Mouse (Mus musculus) CH12.LX (cell line): ENCODE data around the gene Prkag1.
A peak's percentile ranks its signal among the peaks of the same experiment; 100 is the strongest.

Experiments used
- CTCF ChIP-seq, 2 experiments: IDR thresholded peaks in 1 of 2; conservative IDR thresholded peaks in 1 of 2; 2 replicates each; pipeline ENCODE4 v1.5.1; 2011 to 2012; ENCODE audit warnings: low read depth in 2 of 2, low read length in 2 of 2, improper control_type of control experiment in 1 of 2, inconsistent platforms in 1 of 2, mild to moderate bottlenecking in 1 of 2, moderate library complexity in 1 of 2
- E2F4 ChIP-seq: IDR thresholded peaks from 2 replicates; pipeline ENCODE4 v1.6.1; 2011; ENCODE audit warnings: low read depth, low read length, improper control_type of control experiment; ENCODE audit not compliant: insufficient replicate concordance
- EP300 ChIP-seq: IDR thresholded peaks from 2 replicates; pipeline ENCODE4 v1.6.1; 2011; ENCODE audit warnings: low read length, improper control_type of control experiment
- GABPA ChIP-seq: IDR thresholded peaks from 2 replicates; pipeline ENCODE4 v1.6.1; 2012; ENCODE audit warnings: low read depth, low read length, improper control_type of control experiment, inconsistent platforms; ENCODE audit not compliant: insufficient replicate concordance
- JUND ChIP-seq: conservative IDR thresholded peaks from 2 replicates; pipeline ENCODE4 v1.6.1; 2011; ENCODE audit warnings: low read depth, low read length, improper control_type of control experiment
- MEF2A ChIP-seq: IDR thresholded peaks from 2 replicates; pipeline ENCODE4 v1.6.1; 2014; ENCODE audit warnings: low read depth, mild to moderate bottlenecking, inconsistent platforms, low read length, improper control_type of control experiment, borderline replicate concordance
- POLR2A ChIP-seq: IDR thresholded peaks from 2 replicates; pipeline ENCODE4 v1.6.1; 2011; ENCODE audit warnings: low read depth, mild to moderate bottlenecking, improper control_type of control experiment, low read length
- POLR2AphosphoS2 ChIP-seq: IDR thresholded peaks from 2 replicates; pipeline ENCODE4 v1.6.1; 2011; ENCODE audit warnings: low read depth, low read length, improper control_type of control experiment
- SIN3A ChIP-seq: IDR thresholded peaks from 2 replicates; pipeline ENCODE4 v1.6.1; 2012; ENCODE audit warnings: low read length, improper control_type of control experiment, inconsistent platforms
- ZC3H11A ChIP-seq: IDR thresholded peaks from 2 replicates; pipeline ENCODE4 v1.6.1; 2012; ENCODE audit warnings: low read depth, mild to moderate bottlenecking, inconsistent platforms, low read length, improper control_type of control experiment
- ZNF384 ChIP-seq: IDR thresholded peaks from 2 replicates; pipeline ENCODE4 v1.6.1; 2012; ENCODE audit warnings: low read depth, low read length, improper control_type of control experiment, inconsistent platforms

DNA sequence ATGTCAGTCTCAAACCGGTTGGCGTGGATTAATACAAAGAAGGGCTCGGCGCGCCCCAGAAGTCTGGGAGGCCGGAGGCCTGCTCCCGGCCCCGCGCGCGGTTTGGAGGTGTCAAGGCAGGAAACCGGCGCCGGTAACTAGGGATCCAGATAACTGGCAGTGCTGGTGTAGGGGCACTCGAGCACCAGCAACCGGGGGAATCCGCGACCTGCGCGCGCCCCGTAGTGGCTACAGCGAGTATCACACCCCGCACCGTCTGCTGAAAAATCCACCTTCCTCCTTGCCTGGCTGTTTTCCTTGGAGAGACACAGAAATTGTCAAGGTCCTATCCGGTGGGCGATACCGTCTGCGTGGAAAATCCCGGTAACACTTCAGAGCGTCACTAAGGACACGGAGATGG, 27.3 kb downstream of the Prkag1 start:
- TF ChIP-seq CTCF (conservative IDR thresholded peaks at IDR 0.05 in 1 of 2, IDR thresholded peaks at IDR 0.05 in 1 of 2; ENCODE audit: low read depth in 2 of 2, low read length in 2 of 2), result peak; percentile 64 to 90
- no peak for TF ChIP-seq POLR2A
- no peak for TF ChIP-seq GABPA
- no peak for TF ChIP-seq MEF2A
- TF ChIP-seq EP300, result no peak
- no peak for TF ChIP-seq SIN3A
- no peak for TF ChIP-seq ZNF384
- no peak for TF ChIP-seq JUND
- no peak for TF ChIP-seq E2F4
- no peak for TF ChIP-seq ZC3H11A
- no peak for TF ChIP-seq POLR2AphosphoS2
